28 mouse cellular contexts compared by ENCODE assay signal in genomic region chr14:25814140-25814539, GRCm38 (mm10).
"Had no signal": no experiment of that assay in that cellular context is flagged by ENCODE, and none has a peak within 500 bp of the region (broad histone marks: within the 10 kb centered on the region; RNA-seq: fewer than 3 reads in every experiment).

No protein-coding gene starts in this region.

- H3K36me3 ChIP-seq: embryonic facial prominence, embryonic 10.5 days; embryonic facial prominence, embryonic 12.5 days; embryonic facial prominence, embryonic 13.5 days; embryonic facial prominence, embryonic 15.5 days; forebrain, embryonic 10.5 days; forebrain, embryonic 12.5 days; forebrain, embryonic 15.5 days had no signal

- H3K9me3 ChIP-seq: embryonic facial prominence, embryonic 10.5 days; embryonic facial prominence, embryonic 12.5 days; embryonic facial prominence, embryonic 13.5 days; embryonic facial prominence, embryonic 15.5 days; forebrain, embryonic 10.5 days; forebrain, embryonic 12.5 days; forebrain, embryonic 13.5 days; forebrain, embryonic 15.5 days had no signal

- DNase-seq: cerebellum, adult 2 months; cerebellum, adult 8-10 months; cerebellum, adult 9-10 months; cerebellum, adult 9-11 months; cerebellum, postnatal 10 days; cerebellum, postnatal 14 days; cerebellum, postnatal 25 days; cerebellum, postnatal 36 days; embryo, embryonic 11 days; forebrain, postnatal 0 days; gastrocnemius, adult 2 months; gastrocnemius, postnatal 10 days; gastrocnemius, postnatal 14 days; gastrocnemius, postnatal 25 days; gastrocnemius, postnatal 36 days; heart, adult 11 months; heart, adult 18-20 months had no signal

- H3K27me3 ChIP-seq: embryonic facial prominence, embryonic 12.5 days; embryonic facial prominence, embryonic 13.5 days; embryonic facial prominence, embryonic 15.5 days; forebrain, embryonic 13.5 days; forebrain, embryonic 15.5 days had no signal

- H3K9ac ChIP-seq: embryonic facial prominence, embryonic 12.5 days; embryonic facial prominence, embryonic 13.5 days; embryonic facial prominence, embryonic 15.5 days; forebrain, embryonic 12.5 days; forebrain, embryonic 13.5 days; forebrain, embryonic 15.5 days; forebrain, postnatal 0 days had no signal

- H3K4me2 ChIP-seq: embryonic facial prominence, embryonic 12.5 days; embryonic facial prominence, embryonic 13.5 days; embryonic facial prominence, embryonic 15.5 days; forebrain, embryonic 12.5 days; forebrain, embryonic 13.5 days; forebrain, embryonic 15.5 days had no signal

- H3K27ac ChIP-seq: embryonic facial prominence, embryonic 10.5 days; embryonic facial prominence, embryonic 12.5 days; embryonic facial prominence, embryonic 13.5 days; embryonic facial prominence, embryonic 15.5 days; forebrain, embryonic 10.5 days; forebrain, embryonic 12.5 days; forebrain, embryonic 13.5 days; forebrain, embryonic 15.5 days; gastrocnemius, adult 2 months had no signal

- H3K4me1 ChIP-seq: embryonic facial prominence, embryonic 12.5 days; forebrain, embryonic 12.5 days had no signal

- H3K4me3 ChIP-seq: embryonic facial prominence, embryonic 10.5 days; embryonic facial prominence, embryonic 12.5 days; embryonic facial prominence, embryonic 13.5 days; embryonic facial prominence, embryonic 15.5 days; erythroblast, embryonic 14.5 days; forebrain, embryonic 10.5 days; forebrain, embryonic 12.5 days; forebrain, embryonic 13.5 days; forebrain, embryonic 15.5 days; gastrocnemius, adult 2 months had no signal

- ATAC-seq: forebrain, embryonic 13.5 days; forebrain, embryonic 14.5 days; forebrain, embryonic 15.5 days; forebrain, embryonic 16.5 days; forebrain, postnatal 0 days had no signal
